Mouse (Mus musculus) ES-CJ7 (cell line): Measurements from ENCODE around the gene Srr.

ENCODE experiments used
- DNase-seq: peaks from one replicate; pipeline ENCODE4 v3.0.0; 2011; ENCODE audit warnings: low read depth, low spot score

Gene Srr

GRCm38 (mm10) chr11:74863471-74863870 lies 62.3 kb downstream of the Srr start:
- DNase-seq, result no peak

GRCm38 (mm10) chr11:74862129-74862528 lies 63.6 kb downstream of the Srr start:
- DNase-seq, result no peak

- no peak for DNase-seq
Measured at GRCm38 (mm10) chr11:74857756-74858155, 68.0 kb downstream of the Srr start.
